Mouse (Mus musculus): ENCODE data around the gene Hspa12b. TPM values are rescaled to one million over a fixed set of nuclear protein-coding genes. Genes with fewer than 3 reads are reported as not detected.

Gene Hspa12b
- polyA plus RNA-seq, 1 experiment from 2014 or later, result 10.0 TPM

DNA sequence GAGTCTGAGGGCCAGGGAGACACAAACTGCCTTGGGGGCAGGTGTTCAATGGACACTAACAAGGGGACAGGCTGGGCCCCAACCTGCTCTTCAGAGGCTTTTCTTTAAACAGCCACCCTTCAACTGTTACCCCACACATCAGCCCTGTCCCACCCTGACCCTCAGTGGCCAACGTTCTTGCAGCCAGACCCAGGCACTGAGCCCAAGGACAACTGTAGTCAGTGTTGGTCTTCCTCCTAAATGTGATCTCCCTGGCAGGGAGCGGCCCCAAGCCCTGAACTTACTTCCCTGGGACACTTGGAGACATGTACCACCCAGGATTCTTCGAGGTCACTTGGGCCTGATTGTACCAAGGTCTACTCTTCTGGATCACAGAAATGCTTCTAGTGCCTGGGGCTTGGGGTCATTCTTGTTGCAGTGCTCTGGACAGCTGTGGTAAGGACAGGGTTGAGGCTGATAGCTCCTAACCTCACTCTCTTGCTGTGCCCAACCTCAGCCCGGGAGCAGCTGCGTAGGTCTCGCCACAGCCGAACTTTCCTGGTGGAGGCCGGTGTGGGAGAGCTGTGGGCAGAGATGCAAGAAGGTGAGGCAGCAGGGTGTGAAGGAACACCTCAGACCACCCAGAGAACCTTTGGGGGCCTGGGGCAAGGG is 14.4 kb downstream of the Hspa12b start:
- 72% methylated on average over 8 of the region's 8 CpGs for WGBS
- Histone ChIP-seq H3K27me3 (ENCODE audit: control insufficient read depth, insufficient read depth, low read length) (no peaks in the 10 kb centered on the region), H3K4me1 (ENCODE audit: control insufficient read depth, insufficient read depth, low read length) (peaks cover 17% of the 10 kb centered on the region), H3K9ac (ENCODE audit: low read depth, low read length) (no peak overlapping the region), H3K27ac (ENCODE audit: low read depth, low read length) (no peak overlapping the region), H3K36me3 (ENCODE audit: control insufficient read depth, insufficient read depth, low read length) (peaks cover 51% of the 10 kb centered on the region), H3K4me2 (replicated peaks; ENCODE audit: low read depth, low read length) (no peak overlapping the region), H3K4me3 (ENCODE audit: low read length) (no peak overlapping the region), H3K9me3 (ENCODE audit: control insufficient read depth, low read length) (no peaks in the 10 kb centered on the region)
- no peak for ATAC-seq (ENCODE audit: low FRiP score, low TSS enrichment)

DNA sequence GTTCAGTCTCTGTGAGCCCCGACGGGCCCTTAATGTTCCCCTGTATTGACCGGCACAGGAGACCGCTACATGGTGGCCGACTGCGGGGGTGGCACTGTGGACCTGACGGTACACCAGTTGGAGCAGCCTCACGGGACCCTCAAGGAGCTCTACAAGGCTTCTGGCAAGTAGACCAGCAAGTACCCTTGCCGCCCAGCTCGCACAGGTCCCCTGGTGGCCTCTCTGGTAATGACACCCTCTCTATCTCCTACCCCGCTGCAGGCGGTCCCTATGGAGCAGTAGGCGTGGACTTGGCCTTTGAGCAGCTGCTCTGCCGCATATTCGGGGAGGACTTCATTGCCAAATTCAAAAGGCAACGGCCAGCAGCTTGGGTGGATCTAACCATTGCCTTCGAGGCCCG is 15.5 kb downstream of the Hspa12b start:
- Histone ChIP-seq H3K4me2 (replicated peaks; ENCODE audit: low read depth, low read length) (no peak overlapping the region), H3K27me3 (ENCODE audit: control insufficient read depth, insufficient read depth, low read length) (no peaks in the 10 kb centered on the region), H3K9me3 (ENCODE audit: control insufficient read depth, low read length) (no peaks in the 10 kb centered on the region), H3K36me3 (ENCODE audit: control insufficient read depth, insufficient read depth, low read length) (peaks cover 59% of the 10 kb centered on the region), H3K9ac (ENCODE audit: low read depth, low read length) (no peak overlapping the region), H3K4me1 (ENCODE audit: control insufficient read depth, insufficient read depth, low read length) (peaks cover 17% of the 10 kb centered on the region), H3K27ac (ENCODE audit: low read depth, low read length) (no peak overlapping the region), H3K4me3 (ENCODE audit: low read length) (no peak overlapping the region)
- peak; percentile 81 for ATAC-seq (ENCODE audit: low FRiP score, low TSS enrichment)
- 30% methylated on average over 18 of the region's 18 CpGs for WGBS

DNA sequence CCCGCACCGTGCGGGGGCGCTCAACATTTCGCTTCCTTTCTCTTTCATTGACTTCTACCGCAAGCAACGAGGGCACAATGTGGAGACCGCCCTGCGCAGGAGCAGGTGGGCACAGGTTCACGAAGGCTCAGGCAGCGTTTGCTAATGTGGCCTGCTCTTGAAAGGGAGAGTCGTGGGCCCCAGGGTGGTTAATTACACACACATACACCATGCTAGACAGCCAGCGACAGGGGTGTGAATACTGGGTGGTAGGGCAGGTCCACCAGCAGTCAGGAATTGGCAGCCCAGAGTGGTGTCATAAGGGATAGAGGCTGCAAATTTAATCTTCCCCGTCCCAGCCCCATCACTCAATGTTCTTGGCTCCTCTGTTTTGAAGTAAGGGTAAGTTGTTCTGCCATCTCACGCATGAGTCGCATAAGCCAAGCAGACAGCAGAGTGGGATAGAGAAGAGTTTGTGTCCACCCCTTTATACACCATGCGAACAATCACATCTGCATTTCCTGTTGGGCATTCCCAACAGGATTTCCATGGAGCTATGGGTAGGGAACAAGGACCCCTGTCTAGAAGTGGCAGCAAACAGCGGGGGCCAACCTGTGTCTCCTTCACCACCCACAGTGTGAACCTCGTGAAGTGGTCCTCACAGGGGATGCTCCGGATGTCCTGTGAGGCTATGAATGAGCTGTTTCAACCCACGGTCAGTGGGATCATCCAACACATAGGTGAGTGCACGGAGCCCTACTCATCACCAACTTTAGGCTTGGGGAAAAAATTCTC is 16.1 kb downstream of the Hspa12b start:
- H3K27me3 ChIP-seq (ENCODE audit: control insufficient read depth, insufficient read depth, low read length), result no peaks in the 10 kb centered on the region
- H3K4me1 ChIP-seq (ENCODE audit: control insufficient read depth, insufficient read depth, low read length), result peaks cover 17% of the 10 kb centered on the region
- 68% methylated on average over 22 of the region's 22 CpGs for WGBS
- no peak overlapping the region for H3K9ac ChIP-seq (ENCODE audit: low read depth, low read length)
- H3K4me2 ChIP-seq (replicated peaks; ENCODE audit: low read depth, low read length), result no peak overlapping the region
- ATAC-seq (ENCODE audit: low FRiP score, low TSS enrichment), result no peak
- H3K9me3 ChIP-seq (ENCODE audit: control insufficient read depth, low read length), result no peaks in the 10 kb centered on the region
- H3K36me3 ChIP-seq (ENCODE audit: control insufficient read depth, insufficient read depth, low read length), result peaks cover 64% of the 10 kb centered on the region
- no peak overlapping the region for H3K27ac ChIP-seq (ENCODE audit: low read depth, low read length)
- H3K4me3 ChIP-seq (ENCODE audit: low read length), result no peak overlapping the region

DNA sequence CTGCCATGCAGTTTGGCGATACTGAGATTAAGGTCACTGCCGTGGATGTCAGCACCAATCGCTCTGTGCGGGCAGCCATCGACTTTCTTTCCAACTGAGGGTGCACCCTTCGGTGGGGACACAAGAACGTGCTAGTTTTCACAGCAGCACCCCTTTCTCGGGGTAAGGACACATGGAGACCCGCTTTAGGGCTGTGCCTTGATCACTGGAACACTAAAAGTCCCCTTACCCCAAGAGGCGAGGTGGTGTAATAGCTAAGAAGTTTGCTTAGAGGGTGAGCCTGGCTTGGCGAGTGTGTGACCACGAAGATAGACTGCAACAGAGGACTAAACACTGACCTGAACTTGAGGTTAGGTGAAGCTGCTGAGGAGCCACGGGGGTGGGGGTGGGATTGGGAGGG is 18.0 kb downstream of the Hspa12b start:
- 62% methylated on average over 13 of the region's 13 CpGs for WGBS
- H3K36me3 ChIP-seq (ENCODE audit: control insufficient read depth, insufficient read depth, low read length), result peaks cover 70% of the 10 kb centered on the region
- H3K27me3 ChIP-seq (ENCODE audit: control insufficient read depth, insufficient read depth, low read length), result no peaks in the 10 kb centered on the region
- H3K27ac ChIP-seq (ENCODE audit: low read depth, low read length), result no peak overlapping the region
- no peak overlapping the region for H3K4me2 ChIP-seq (replicated peaks; ENCODE audit: low read depth, low read length)
- H3K9me3 ChIP-seq (ENCODE audit: control insufficient read depth, low read length), result no peaks in the 10 kb centered on the region
- no peak overlapping the region for H3K4me3 ChIP-seq (ENCODE audit: low read length)
- no peak overlapping the region for H3K9ac ChIP-seq (ENCODE audit: low read depth, low read length)
- no peak for ATAC-seq (ENCODE audit: low FRiP score, low TSS enrichment)
- peaks cover 17% of the 10 kb centered on the region for H3K4me1 ChIP-seq (ENCODE audit: control insufficient read depth, insufficient read depth, low read length)

DNA sequence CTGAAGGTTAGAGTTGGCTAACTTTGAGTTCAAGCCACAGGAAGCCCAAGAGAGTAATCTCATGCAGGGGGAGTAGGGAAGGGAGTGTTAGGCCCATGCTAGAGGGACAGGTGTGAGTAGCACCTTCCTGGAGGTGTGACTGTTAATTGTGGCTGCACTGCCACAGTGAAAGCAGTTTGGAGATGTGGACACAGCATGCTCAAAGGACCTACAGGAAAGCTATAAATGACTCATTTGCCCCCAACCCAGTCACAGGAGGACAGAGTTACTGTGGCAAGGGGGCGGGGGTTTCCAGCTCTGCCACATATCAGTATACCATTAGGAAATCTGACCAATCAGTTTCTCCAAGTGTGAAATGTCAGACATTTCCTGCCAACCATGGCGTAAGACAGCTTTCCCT is 18.5 kb downstream of the Hspa12b start:
- Histone ChIP-seq H3K4me2 (replicated peaks; ENCODE audit: low read depth, low read length) (no peak overlapping the region), H3K27ac (ENCODE audit: low read depth, low read length) (no peak overlapping the region), H3K4me1 (ENCODE audit: control insufficient read depth, insufficient read depth, low read length) (peaks cover 17% of the 10 kb centered on the region), H3K36me3 (ENCODE audit: control insufficient read depth, insufficient read depth, low read length) (peaks cover 74% of the 10 kb centered on the region), H3K4me3 (ENCODE audit: low read length) (no peak overlapping the region), H3K9ac (ENCODE audit: low read depth, low read length) (no peak overlapping the region), H3K27me3 (ENCODE audit: control insufficient read depth, insufficient read depth, low read length) (no peaks in the 10 kb centered on the region), H3K9me3 (ENCODE audit: control insufficient read depth, low read length) (no peaks in the 10 kb centered on the region)
- WGBS, result 67% methylated on average over 2 of the region's 2 CpGs
- no peak for ATAC-seq (ENCODE audit: low FRiP score, low TSS enrichment)

DNA sequence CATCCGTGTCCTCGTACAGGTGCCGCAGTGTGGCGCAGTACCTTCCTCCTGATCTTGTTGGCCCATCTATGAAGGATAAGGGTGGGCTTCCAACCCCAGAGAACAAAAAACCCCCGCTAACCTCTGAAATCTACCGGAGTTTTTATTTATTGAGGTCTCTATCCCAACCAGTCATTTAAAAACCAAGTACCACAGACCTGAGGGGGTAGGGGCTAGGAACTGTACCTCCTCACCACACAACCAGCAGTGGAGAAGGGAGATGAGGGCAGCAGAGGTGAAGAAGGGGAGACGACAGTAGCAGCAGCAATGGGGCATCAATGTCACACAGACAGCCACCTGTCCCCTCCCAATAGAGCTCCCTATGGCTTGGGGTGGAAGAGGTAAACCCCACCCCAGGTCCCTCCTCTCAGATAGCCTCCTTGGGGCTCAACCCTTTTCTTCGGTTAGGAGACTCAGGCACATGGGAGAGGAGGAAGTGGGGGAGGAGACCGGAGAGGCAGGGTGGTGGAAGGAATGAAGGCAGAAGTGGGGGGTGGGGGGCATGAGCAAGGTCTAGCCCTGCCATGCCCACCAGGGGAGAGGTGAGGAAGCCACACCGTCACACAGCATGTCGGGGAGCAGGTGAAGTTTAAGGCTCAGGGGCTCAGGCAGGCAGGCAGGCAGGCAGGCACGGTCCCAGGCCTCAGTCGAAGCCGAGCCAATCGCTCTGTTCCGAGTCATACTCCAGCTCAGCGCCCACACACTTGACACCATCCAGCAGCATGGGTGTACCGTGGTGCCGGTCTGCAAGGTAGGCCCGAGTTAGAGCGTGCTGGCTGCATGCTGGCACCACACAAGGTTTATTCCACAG is 19.3 kb downstream of the Hspa12b start:
- Histone ChIP-seq H3K4me1 (ENCODE audit: control insufficient read depth, insufficient read depth, low read length) (peaks cover 14% of the 10 kb centered on the region), H3K27me3 (ENCODE audit: control insufficient read depth, insufficient read depth, low read length) (no peaks in the 10 kb centered on the region), H3K9ac (ENCODE audit: low read depth, low read length) (no peak overlapping the region), H3K4me3 (ENCODE audit: low read length) (no peak overlapping the region), H3K4me2 (replicated peaks; ENCODE audit: low read depth, low read length) (no peak overlapping the region), H3K27ac (ENCODE audit: low read depth, low read length) (no peak overlapping the region), H3K9me3 (ENCODE audit: control insufficient read depth, low read length) (no peaks in the 10 kb centered on the region), H3K36me3 (ENCODE audit: control insufficient read depth, insufficient read depth, low read length) (peaks cover 77% of the 10 kb centered on the region)
- 83% methylated on average over 21 of the region's 21 CpGs for WGBS
- ATAC-seq (ENCODE audit: low FRiP score, low TSS enrichment), result no peak

DNA sequence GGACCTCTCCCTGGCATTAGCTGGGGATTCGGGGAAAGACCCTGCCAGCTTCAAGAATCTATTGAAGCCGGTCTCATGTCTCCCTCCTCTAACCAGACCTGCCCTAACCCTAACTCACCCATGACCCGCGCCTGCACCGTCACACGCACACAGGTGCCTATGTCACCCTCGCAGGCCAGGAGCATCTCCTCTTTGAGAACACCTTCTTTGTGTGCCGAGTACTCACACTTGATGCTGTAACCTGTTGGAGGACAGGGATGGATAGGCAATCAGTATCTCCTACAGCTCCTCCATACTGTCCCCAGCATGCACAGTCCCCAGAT is 19.9 kb downstream of the Hspa12b start:
- no peak overlapping the region for H3K4me3 ChIP-seq (ENCODE audit: low read length)
- H3K4me1 ChIP-seq (ENCODE audit: control insufficient read depth, insufficient read depth, low read length), result peaks cover 8% of the 10 kb centered on the region
- no peak for ATAC-seq (ENCODE audit: low FRiP score, low TSS enrichment)
- peaks cover 78% of the 10 kb centered on the region for H3K36me3 ChIP-seq (ENCODE audit: control insufficient read depth, insufficient read depth, low read length)
- no peak overlapping the region for H3K9ac ChIP-seq (ENCODE audit: low read depth, low read length)
- 94% methylated on average over 8 of the region's 8 CpGs for WGBS
- no peak overlapping the region for H3K4me2 ChIP-seq (replicated peaks; ENCODE audit: low read depth, low read length)
- no peak overlapping the region for H3K27ac ChIP-seq (ENCODE audit: low read depth, low read length)
- H3K9me3 ChIP-seq (ENCODE audit: control insufficient read depth, low read length), result no peaks in the 10 kb centered on the region
- no peaks in the 10 kb centered on the region for H3K27me3 ChIP-seq (ENCODE audit: control insufficient read depth, insufficient read depth, low read length)

DNA sequence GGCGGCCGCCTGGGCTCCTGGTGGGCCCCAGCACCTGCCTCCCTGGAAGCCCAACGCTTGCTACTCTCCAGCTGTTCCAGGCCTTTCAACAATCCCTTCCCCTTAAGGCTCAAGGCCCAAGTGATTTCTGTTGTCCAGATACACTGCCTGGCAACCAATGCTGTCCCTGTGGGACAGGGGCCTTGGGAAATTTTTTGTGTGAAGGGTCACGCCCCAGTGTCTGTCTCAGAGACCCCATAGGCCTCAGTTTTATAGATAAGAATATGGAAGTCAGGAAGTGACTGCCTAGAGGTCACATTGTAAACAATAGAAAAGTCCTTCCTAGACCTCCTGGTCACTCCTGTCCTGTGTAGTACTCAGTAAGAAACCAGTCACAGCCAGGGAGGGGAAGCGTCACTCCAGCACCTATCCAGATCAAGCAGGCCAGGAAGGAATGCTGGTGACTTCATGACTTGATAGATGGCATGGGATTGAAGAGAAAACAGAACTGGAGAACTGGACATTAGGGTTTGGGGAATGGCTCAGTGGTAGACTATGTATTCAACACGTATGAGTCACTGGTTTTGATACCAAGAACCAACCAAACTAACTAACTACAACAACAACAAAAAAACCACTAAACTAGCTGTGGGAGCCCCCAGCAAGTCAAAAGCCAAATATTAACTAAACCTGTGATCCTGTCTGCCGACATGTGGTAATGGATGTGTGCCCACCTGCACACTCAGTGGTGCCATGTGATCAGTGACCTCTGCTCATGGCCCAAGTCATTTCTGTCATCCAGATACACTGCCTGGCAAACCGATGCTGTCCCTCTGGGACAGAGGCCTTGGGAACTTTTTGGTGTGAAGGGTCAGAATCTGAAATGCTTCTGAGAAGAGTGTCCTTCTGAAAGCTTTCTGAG is 21.5 kb downstream of the Hspa12b start:
- Histone ChIP-seq H3K36me3 (ENCODE audit: control insufficient read depth, insufficient read depth, low read length) (peaks cover 81% of the 10 kb centered on the region), H3K27me3 (ENCODE audit: control insufficient read depth, insufficient read depth, low read length) (no peaks in the 10 kb centered on the region), H3K9me3 (ENCODE audit: control insufficient read depth, low read length) (no peaks in the 10 kb centered on the region), H3K4me2 (replicated peaks; ENCODE audit: low read depth, low read length) (no peak overlapping the region), H3K4me1 (ENCODE audit: control insufficient read depth, insufficient read depth, low read length) (no peaks in the 10 kb centered on the region), H3K27ac (ENCODE audit: low read depth, low read length) (no peak overlapping the region), H3K4me3 (ENCODE audit: low read length) (no peak overlapping the region), H3K9ac (ENCODE audit: low read depth, low read length) (no peak overlapping the region)
- 85% methylated on average over 8 of the region's 8 CpGs for WGBS
- no peak for ATAC-seq (ENCODE audit: low FRiP score, low TSS enrichment)
